Mouse (Mus musculus) right cerebral cortex, postnatal 14 days (tissue): ENCODE measurements around the gene Rtraf.

Source experiments
- DNase-seq: peaks from one replicate; pipeline ENCODE4 v3.0.0; 2022

Gene Rtraf

DNA sequence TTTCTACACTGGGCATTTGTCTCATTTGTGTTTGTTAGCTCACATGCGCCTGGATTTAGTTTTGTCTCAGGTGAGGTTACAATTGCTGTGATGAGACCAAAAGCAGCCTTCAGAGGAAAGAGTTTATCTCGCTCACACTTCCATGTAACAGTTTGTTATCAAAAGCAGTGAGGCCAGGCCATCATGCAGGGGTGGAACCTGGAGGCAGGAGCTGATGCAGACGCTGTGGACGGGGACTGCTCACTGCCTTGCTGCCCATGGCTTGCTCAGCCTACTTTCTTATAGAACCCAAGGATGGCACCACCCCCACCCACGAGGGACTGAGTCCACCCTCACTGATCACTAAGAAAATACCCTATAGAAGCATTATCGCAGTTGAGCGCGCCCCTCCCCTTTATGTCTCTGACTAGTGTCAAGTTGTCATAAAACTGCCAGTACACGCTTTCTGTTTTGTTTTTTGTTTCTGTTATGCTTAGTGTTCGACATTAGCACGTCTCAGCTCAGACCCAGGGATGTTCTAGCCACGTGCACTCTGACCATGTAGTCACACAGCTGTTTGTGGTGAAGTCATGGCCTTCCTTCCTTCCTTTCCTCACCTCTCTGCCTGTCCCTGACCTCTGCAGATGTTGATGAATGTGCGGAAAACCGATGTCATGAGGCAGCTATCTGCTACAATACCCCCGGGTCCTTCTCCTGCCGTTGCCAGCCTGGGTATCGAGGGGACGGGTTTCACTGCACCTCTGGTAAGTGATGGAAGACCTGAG lies 26.9 kb downstream of the Rtraf start:
- no peak for DNase-seq

DNA sequence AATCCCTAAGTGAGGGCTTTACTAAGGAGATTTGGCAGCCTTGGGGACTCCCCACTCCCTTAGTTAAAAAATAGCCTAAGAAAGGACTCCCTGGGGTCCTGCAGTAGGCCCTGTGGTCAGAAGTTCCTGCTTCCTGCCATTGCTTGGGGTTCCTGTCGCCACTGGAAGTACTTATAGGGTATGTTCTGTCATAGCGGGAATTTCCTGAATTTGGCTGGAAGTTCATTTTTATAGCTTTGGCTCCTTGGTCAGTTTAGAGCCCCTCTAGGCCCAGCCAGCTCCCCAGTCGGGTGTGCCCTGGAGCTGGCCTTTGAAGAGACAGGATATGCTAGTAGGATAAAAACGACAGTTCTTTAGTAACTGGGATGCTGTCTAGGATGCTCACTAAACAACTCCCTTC lies 28.7 kb downstream of the Rtraf start:
- no peak for DNase-seq

DNA sequence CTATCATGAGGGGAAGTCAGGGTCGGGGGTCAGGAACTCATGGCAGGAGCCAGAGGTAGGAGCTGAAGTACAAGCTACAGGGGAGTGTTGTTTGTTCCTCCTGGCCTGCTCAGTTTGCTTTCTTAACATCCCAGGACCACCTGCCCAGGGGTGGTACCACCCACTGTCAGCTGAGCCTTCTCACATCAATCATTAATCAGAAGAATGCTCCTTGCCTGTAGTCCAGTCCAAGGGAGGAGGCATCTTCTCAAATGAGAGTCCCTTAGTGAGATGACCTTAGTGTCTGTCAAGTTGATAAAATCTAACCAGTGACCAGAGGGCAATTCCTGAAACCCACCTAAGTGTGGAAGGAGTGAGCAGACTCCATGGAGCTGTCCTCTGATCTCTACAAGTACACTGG lies 35.2 kb downstream of the Rtraf start:
- no peak for DNase-seq

DNA sequence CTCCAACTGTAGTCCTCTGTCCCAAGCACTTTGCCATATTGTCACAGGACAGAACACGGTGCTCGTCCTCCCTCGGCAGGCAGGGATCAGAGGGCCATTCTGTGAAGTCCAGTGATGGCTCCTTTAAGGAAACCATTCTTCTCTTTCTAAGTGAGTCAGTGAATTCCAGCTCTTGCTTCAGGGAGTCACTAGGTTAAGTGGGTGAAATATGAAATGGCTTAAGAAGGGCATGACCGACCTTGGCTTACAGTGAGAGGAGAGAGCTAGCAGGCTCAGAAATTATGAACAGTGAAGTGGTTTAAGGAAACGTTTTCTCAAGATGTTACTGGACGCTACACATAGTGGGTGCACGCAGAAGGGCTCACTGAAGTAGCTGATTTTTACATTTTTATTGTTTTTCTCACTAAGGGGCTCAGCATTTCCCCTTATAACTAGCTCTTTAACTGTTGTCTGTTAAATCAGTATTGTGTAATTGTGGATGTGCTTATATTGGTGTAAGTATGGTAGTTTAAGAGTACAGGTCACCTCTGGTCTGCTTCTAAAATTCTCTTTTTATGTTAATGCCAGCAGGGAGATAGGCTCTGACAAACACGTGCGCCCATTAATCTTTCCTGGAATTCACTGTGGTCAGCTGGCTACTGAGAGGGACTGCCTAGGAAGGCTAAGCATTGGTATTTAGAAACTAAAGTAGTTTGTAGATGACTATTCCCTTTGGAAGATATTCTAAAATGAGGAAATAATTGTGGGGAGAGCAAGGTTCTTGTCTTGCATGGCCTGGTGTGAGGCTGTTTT lies 37.6 kb downstream of the Rtraf start:
- no peak for DNase-seq

DNA sequence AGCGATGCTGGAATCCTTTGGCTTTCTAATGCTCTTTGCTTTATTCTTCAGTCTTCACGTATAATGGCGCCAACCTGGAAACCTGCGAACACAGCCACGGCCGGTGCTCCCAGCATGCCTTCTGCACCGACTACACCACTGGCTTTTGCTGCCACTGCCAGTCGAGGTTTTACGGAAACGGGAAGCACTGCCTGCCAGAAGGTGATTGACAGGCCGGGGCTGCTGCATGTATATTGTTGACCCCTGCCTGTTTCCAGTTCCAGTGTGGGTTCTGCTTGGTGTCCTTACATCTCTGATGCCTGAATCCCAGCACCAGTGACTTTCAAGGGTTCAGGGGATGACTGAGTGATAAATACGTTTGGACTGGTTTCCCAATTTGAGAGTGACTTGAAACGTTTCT lies 45.7 kb downstream of the Rtraf start:
- DNase-seq = no peak

DNA sequence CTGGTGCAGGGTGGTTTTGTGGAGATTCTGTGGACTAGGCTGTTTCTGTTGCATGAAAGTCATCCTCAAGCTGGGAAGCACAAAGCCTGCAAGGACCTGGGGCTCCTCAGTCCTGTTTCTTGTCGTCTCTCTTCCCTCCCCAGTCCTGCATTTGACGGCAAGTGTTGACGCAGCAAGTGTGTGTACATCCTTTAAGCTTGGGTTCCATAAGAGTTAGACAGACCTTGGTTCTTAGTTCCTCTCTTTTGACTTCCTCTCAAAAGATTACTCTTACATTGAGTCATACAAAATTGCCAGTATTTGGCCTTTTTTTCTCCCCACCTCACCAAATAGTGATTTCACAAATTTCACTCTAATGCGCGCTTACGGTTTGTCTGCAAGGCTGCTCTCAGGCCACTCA lies 46.3 kb downstream of the Rtraf start:
- DNase-seq = no peak

DNA sequence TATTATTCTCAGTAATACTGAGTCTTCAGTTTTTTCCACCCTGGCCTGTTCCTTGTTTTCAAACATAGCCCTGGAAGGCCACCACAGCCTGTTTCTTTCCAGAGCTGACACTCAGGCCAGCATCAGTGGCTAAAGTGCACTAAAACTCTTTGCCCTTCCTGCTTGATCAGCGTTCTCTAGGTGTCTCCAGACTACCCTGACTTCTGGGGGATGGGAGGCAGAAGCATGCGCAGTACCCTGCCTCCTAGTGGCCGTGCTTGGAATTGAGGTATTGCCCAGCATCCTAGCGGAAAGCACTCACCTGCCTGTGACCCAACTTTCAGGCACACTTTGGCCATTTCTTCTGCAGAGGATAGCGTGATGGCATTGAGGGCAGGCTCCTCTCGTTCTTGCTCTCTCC lies 46.7 kb downstream of the Rtraf start:
- peak; percentile 50 for DNase-seq

DNA sequence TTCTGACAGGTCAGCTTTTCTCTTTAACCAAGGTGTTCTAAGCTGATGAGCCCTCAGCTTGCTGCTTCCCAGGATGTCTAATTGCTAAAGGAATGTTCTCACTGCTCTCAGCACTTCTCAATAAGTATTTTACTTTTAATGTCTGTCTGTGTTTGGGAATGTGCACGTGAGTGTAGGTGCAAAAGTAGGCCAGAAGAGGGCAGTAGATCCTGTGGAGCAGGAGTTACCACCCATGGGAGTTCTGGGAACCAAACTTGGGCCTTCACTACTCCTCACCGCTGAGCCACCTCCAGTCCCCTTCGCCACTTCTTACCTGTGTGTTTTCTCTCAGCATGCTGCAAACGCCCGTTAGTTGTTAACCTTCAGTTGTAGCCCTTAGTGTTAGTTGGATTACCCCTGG lies 47.4 kb downstream of the Rtraf start:
- DNase-seq = no peak

DNA sequence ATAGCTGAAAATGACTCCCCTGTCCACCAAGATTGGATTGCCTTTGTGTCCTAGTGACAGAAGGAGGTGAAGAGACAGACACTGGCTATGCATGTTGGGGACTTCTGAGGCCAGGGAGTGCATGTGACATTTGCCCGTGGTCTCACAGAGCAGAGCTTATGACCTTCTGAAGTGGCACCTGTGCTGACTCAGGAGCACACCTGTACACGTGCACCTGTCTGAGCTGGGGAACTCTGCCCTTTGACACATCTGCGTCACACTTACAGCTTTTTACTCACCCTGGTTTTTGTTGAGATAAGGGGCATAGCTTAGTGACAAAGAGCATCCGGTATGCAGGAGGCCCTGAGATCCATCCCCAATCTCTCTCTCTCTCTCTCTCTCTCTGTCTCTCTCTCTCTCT lies 48.1 kb downstream of the Rtraf start:
- DNase-seq = no peak

DNA sequence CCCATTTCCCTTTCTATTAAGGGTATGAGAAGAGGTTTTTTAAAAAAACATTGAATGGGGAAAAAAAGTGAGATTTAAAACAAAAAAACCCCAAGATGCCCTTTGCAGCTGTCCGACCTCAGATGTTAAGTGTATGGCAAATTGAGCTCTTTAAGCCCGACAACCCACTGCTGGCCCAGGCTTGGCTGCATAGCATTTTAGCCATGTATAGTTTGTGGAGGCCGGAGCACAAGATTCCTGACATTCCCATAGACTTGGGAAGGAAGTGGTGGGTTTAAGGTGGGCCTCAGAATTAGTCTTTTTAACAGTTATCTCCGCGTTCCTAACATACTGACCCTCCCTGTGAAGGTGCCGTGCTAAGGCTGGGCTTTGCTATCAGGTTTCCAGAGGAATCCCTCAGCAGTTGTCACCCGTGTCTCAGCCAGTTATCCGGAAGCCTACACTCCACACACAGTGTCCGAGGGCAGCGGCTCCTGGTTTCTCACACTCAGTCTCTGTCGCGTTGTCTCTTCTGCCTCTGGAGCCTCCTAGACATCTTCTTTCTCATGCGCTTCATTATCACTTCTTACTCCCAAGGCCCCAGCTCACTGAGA lies 49.5 kb downstream of the Rtraf start:
- no peak for DNase-seq

DNA sequence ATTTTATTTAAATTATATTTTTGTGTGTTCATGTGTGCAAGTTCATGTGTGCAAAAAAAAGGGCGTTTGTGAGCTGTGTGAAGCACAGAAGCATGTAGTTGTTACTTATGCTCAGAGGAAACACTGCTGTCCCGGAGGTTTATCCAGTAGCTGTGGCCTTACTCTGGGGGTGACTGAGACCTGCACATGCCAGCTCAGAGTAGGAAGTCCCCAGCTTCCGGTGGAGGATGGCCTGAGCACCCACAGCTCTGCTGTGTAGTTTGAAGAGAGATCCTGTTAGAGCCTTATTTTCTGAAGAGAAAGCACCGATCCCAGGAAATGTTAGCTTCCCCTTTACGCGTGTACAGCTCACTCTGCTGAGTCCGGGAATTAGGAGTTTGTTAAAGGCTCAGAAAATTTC lies 52.5 kb downstream of the Rtraf start:
- DNase-seq = no peak

DNA sequence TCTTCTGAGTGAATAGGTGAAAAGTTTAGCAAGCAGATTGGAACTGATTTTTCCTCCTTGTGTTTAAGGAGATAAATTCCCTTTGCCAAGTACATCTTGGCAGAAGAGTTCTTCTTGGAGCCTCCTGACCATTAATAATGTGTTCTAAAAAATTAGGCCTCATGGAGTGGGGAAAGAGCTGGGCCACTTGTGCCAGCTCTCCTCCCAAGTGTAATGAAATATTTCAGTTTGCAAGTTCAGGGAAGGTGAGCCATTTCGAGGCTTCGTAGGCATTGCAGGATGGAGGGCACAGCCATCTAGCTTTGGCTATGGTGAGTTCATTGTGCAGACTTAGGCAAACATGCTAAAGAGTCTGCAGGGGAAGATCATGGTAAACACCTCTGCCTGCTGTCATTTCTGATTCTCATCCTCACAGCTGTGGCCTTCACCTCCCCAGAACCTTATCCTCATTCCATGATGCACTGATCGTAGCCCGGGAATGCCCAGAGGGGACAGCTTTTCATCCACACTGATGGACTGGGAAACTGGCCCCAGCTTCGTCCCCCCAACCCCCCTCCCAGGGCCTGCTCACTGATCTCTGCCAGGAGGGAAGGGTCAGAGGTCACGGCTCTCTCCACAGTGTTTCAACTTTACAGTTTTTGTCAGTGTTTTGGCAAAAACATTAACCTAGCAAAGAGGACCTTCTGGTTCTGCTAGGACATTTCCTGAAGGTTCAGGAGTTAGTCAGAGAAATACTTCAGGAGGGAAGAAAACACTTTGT lies 54.0 kb downstream of the Rtraf start:
- no peak for DNase-seq

DNA sequence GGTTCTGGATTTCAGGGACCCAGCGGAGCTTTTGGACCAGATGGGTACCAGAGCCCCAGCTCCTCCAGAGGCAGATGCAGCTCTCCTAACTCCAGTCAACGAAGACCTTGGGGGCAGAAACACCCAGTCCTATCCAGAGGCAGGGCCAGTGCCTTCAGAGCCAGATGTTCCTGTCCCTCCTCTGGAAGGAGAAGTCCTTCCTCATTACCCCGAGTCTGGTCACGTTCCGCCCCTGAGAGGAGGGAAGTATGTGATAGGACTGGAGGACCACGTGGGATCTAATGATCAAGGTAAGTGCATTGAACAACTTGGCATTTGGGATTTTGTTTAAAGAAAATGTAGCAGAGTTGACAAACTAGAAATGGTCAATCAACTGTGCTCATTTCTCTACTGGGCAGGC lies 55.0 kb downstream of the Rtraf start:
- no peak for DNase-seq

DNA sequence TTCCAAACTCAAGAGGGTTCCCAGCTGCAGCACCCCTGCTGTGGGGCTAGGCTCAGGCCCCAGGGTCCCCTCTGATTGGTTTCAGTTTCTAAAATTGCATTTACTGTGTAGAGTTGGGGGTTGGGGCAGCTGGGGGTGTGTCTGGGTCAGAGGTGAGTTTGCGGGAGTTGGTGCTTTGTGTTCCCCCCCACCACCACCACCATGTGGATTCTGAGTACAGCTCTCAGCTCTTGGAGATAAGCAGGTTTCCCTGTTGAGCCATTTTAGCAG lies 57.3 kb downstream of the Rtraf start:
- DNase-seq = no peak

DNA sequence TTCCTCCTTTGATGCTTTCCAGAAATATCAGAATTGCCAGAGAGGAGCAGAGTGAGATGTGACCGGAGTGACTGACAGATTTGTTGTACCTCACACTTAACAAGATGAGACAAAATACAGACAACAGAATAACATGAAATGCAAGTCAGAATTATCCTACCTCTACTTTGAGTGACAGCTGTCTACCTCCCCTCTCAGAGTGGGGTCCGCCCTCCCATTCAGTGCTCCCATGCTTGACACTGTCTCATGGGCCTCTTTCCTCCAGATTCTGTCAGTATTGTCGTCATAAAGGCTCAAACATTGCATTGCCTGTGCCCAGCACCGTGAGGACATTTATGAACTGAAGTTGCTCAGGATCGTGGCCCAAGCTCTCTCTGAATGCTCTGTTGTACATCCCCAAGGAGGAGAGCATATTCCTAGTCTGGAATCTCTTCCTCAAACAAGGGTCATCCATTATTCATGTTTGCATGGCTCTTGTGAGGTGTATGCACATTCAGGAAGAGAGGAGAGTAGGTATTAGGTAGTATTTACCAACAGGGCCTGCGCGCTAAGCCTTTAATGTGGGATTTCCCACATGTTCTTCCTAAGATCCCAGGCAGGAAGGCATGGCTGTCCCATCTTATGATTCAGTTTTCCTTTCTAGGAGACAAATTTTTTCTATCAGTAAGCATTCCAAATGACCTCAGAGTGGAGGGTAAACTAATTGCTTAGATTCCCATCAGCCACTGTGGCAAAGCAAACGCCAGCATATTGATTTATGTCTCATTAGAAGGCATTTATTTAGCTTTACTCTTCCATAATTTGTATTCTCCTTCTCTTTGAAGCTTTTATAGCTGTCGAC lies 57.9 kb downstream of the Rtraf start:
- no peak for DNase-seq

DNA sequence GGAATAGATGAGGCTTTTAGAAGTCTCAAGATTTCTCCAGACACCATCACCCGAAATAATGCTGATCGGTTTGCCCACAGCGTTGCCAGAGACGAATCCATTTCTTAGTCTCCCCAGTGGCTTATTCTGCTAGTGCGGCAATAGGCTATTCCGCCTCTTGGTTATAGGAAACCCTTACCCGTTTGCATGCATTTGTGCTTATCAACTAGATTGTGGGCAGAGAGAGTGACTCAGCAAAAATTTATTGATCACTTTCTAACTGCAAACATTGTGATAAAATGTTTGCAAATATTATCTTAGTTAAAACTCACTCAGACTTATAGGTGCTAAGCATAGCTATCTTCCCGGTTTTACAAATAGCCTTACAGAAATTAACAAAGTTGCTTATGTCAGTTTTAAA lies 59.3 kb downstream of the Rtraf start:
- no peak for DNase-seq

DNA sequence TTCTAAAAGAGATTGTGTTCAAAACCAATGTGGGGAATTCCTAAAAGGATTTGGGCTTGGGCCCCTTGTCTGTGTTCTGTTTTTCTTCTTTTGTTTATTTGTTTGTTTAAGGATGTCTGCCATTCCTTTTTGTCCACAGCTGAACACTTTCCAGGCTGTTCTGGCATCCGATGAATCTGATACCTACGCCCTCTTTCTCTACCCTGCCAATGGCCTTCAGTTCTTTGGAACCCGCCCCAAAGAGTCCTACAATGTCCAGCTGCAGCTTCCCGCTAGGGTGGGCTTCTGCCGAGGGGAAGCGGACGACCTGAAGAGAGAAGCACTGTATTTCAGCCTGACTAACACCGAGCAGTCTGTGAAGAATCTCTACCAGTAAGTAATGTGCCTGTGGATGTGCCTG lies 60.1 kb downstream of the Rtraf start:
- DNase-seq = no peak

DNA sequence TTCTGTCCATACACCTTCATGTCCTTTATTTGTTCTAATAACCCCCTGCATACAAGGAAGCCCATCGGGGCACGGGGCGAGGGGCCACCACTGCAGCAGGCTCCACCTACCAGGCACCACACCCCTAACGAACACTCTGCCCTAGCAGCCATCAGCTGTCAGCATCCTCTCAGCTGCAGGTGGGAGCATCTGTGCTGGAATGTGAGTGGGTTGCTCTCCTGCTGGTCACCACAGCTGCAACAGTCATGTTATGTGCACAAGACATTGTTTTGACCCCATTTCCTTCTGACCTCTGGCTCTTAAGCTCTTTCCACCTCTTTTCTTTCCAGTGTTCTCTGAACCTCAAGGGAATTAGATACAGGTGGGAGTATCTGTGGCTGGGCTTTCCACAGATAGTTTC lies 61.6 kb downstream of the Rtraf start:
- no peak for DNase-seq
